Mouse (Mus musculus) CH12.LX (cell line): ENCODE measurements around the gene Oaz3.

Experiments
- CTCF ChIP-seq, 2 experiments: IDR thresholded peaks in 1 of 2; conservative IDR thresholded peaks in 1 of 2; 2 replicates each; pipeline ENCODE4 v1.5.1; 2011 to 2012; ENCODE audit warnings: low read depth in 2 of 2, low read length in 2 of 2, improper control_type of control experiment in 1 of 2, inconsistent platforms in 1 of 2, mild to moderate bottlenecking in 1 of 2, moderate library complexity in 1 of 2
- JUND ChIP-seq: conservative IDR thresholded peaks from 2 replicates; pipeline ENCODE4 v1.6.1; 2011; ENCODE audit warnings: low read depth, low read length, improper control_type of control experiment
- MXI1 ChIP-seq: IDR thresholded peaks from 2 replicates; pipeline ENCODE4 v1.6.1; 2011; ENCODE audit warnings: mild to moderate bottlenecking, low read depth, low read length, improper control_type of control experiment
- POLR2A ChIP-seq: IDR thresholded peaks from 2 replicates; pipeline ENCODE4 v1.6.1; 2011; ENCODE audit warnings: low read depth, mild to moderate bottlenecking, improper control_type of control experiment, low read length
- USF1 ChIP-seq: IDR thresholded peaks from 2 replicates; pipeline ENCODE4 v1.6.1; 2014; ENCODE audit warnings: low read depth, mild to moderate bottlenecking, inconsistent platforms, low read length, improper control_type of control experiment

DNA sequence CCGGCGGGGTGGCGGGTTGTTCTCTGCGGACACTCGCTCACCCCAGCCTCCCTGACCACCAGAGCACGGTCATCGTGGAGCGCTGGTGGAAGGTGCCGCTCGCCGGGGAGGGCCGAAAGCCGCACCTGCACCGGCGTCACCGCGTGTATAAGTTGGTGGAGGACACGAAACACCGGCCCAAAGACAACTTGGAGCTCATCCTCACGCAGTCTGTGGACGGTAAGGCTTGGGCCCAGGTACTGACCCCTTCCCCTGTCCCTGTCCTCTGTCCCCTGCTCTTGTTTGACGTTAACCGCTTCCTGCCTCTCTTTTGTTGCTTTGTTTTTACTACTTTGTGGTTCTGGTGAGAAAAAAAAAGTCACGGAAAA is at the start of gene Oaz3:
- TF ChIP-seq MXI1 (no peak), JUND (no peak), CTCF (conservative IDR thresholded peaks at IDR 0.05 in 1 of 2, IDR thresholded peaks at IDR 0.05 in 1 of 2; ENCODE audit: low read depth in 2 of 2, low read length in 2 of 2) (no peak), POLR2A (no peak), USF1 (no peak)
